Mouse (Mus musculus): ENCODE measurements at regions not wholly inside any gene's neighbourhood (a gene's known extent, or its start where the extent isn't known, plus 50 kb on each side); places are given as distances from the start of the nearest gene placed in this dataset.

GRCm38 (mm10) chr10:126815730-126816129, 85.4 kb downstream of the Atp23 start:
- no peak overlapping the region for H3K27ac ChIP-seq (ENCODE audit: insufficient read depth, low read length)
- no peaks in the 10 kb centered on the region for H3K27me3 ChIP-seq (ENCODE audit: control insufficient read depth, insufficient read depth, low read length, poor library complexity, severe bottlenecking)
- no peak overlapping the region for H3K9ac ChIP-seq (ENCODE audit: low read depth, poor library complexity, severe bottlenecking)
- H3K4me3 ChIP-seq (ENCODE audit: low read depth, low read length): no peak overlapping the region
- no peaks in the 10 kb centered on the region for H3K4me1 ChIP-seq (ENCODE audit: control insufficient read depth, insufficient read depth, low read length)
- TF ChIP-seq POLR2A (IDR thresholded peaks at IDR 0.05; ENCODE audit: insufficient read depth, low read length): no peak
- no peak for TF ChIP-seq CTCF (IDR thresholded peaks at IDR 0.05; ENCODE audit: low read depth, low read length)
- TF ChIP-seq EP300 (IDR thresholded peaks at IDR 0.05; ENCODE audit: insufficient read depth, low read depth, low read length): no peak
- H3K9me3 ChIP-seq (replicated peaks; ENCODE audit: control insufficient read depth, insufficient read depth, low read length, poor library complexity, severe bottlenecking): no peaks in the 10 kb centered on the region
- no peaks in the 10 kb centered on the region for H3K36me3 ChIP-seq (ENCODE audit: control insufficient read depth, insufficient read depth, low read length, poor library complexity, severe bottlenecking)

GRCm38 (mm10) chr10:126814968-126815367, 86.2 kb downstream of the Atp23 start:
- Histone ChIP-seq H3K4me3 (ENCODE audit: low read depth, low read length) (no peak overlapping the region), H3K9me3 (replicated peaks; ENCODE audit: control insufficient read depth, insufficient read depth, low read length, poor library complexity, severe bottlenecking) (no peaks in the 10 kb centered on the region), H3K27ac (ENCODE audit: insufficient read depth, low read length) (no peak overlapping the region), H3K9ac (ENCODE audit: low read depth, poor library complexity, severe bottlenecking) (no peak overlapping the region), H3K4me1 (ENCODE audit: control insufficient read depth, insufficient read depth, low read length) (no peaks in the 10 kb centered on the region), H3K27me3 (ENCODE audit: control insufficient read depth, insufficient read depth, low read length, poor library complexity, severe bottlenecking) (no peaks in the 10 kb centered on the region), H3K36me3 (ENCODE audit: control insufficient read depth, insufficient read depth, low read length, poor library complexity, severe bottlenecking) (no peaks in the 10 kb centered on the region)
- no peak for TF ChIP-seq EP300 (IDR thresholded peaks at IDR 0.05; ENCODE audit: insufficient read depth, low read depth, low read length)
- no peak for TF ChIP-seq POLR2A (IDR thresholded peaks at IDR 0.05; ENCODE audit: insufficient read depth, low read length)
- no peak for TF ChIP-seq CTCF (IDR thresholded peaks at IDR 0.05; ENCODE audit: low read depth, low read length)

- Histone ChIP-seq H3K27me3 (ENCODE audit: control insufficient read depth, insufficient read depth, low read length, poor library complexity, severe bottlenecking) (no peaks in the 10 kb centered on the region), H3K9ac (ENCODE audit: low read depth, poor library complexity, severe bottlenecking) (no peak overlapping the region), H3K4me1 (ENCODE audit: control insufficient read depth, insufficient read depth, low read length) (no peaks in the 10 kb centered on the region), H3K36me3 (ENCODE audit: control insufficient read depth, insufficient read depth, low read length, poor library complexity, severe bottlenecking) (no peaks in the 10 kb centered on the region), H3K27ac (ENCODE audit: insufficient read depth, low read length) (no peak overlapping the region), H3K4me3 (ENCODE audit: low read depth, low read length) (no peak overlapping the region), H3K9me3 (replicated peaks; ENCODE audit: control insufficient read depth, insufficient read depth, low read length, poor library complexity, severe bottlenecking) (no peaks in the 10 kb centered on the region)
- no peak for TF ChIP-seq POLR2A (IDR thresholded peaks at IDR 0.05; ENCODE audit: insufficient read depth, low read length)
- peak; percentile 33 for TF ChIP-seq CTCF (IDR thresholded peaks at IDR 0.05; ENCODE audit: low read depth, low read length)
These were observed 88.0 kb downstream of the Atp23 start for GRCm38 (mm10) chr10:126813051-126813593.

GRCm38 (mm10) chr10:126812243-126812755, 88.9 kb downstream of the Atp23 start:
- Histone ChIP-seq H3K27ac (ENCODE audit: insufficient read depth, low read length) (no peak overlapping the region), H3K9me3 (replicated peaks; ENCODE audit: control insufficient read depth, insufficient read depth, low read length, poor library complexity, severe bottlenecking) (no peaks in the 10 kb centered on the region), H3K27me3 (ENCODE audit: control insufficient read depth, insufficient read depth, low read length, poor library complexity, severe bottlenecking) (no peaks in the 10 kb centered on the region), H3K4me3 (ENCODE audit: low read depth, low read length) (no peak overlapping the region), H3K36me3 (ENCODE audit: control insufficient read depth, insufficient read depth, low read length, poor library complexity, severe bottlenecking) (no peaks in the 10 kb centered on the region), H3K4me1 (ENCODE audit: control insufficient read depth, insufficient read depth, low read length) (no peaks in the 10 kb centered on the region), H3K9ac (ENCODE audit: low read depth, poor library complexity, severe bottlenecking) (no peak overlapping the region)
- TF ChIP-seq EP300 (IDR thresholded peaks at IDR 0.05; ENCODE audit: insufficient read depth, low read depth, low read length) (no peak), CTCF (IDR thresholded peaks at IDR 0.05; ENCODE audit: low read depth, low read length) (no peak), POLR2A (IDR thresholded peaks at IDR 0.05; ENCODE audit: insufficient read depth, low read length) (no peak)

- Histone ChIP-seq H3K4me3 (ENCODE audit: low read depth, low read length) (no peak overlapping the region), H3K9ac (ENCODE audit: low read depth, poor library complexity, severe bottlenecking) (no peak overlapping the region), H3K27ac (ENCODE audit: insufficient read depth, low read length) (no peak overlapping the region), H3K4me1 (ENCODE audit: control insufficient read depth, insufficient read depth, low read length) (no peaks in the 10 kb centered on the region), H3K36me3 (ENCODE audit: control insufficient read depth, insufficient read depth, low read length, poor library complexity, severe bottlenecking) (no peaks in the 10 kb centered on the region), H3K27me3 (ENCODE audit: control insufficient read depth, insufficient read depth, low read length, poor library complexity, severe bottlenecking) (no peaks in the 10 kb centered on the region), H3K9me3 (replicated peaks; ENCODE audit: control insufficient read depth, insufficient read depth, low read length, poor library complexity, severe bottlenecking) (no peaks in the 10 kb centered on the region)
- peak; percentile 49 for TF ChIP-seq CTCF (IDR thresholded peaks at IDR 0.05; ENCODE audit: low read depth, low read length)
- TF ChIP-seq EP300 (IDR thresholded peaks at IDR 0.05; ENCODE audit: insufficient read depth, low read depth, low read length): no peak
These were observed 90.6 kb downstream of the Atp23 start for GRCm38 (mm10) chr10:126810346-126811095.

- Histone ChIP-seq H3K9ac (ENCODE audit: low read depth, poor library complexity, severe bottlenecking) (no peak overlapping the region), H3K4me3 (ENCODE audit: low read depth, low read length) (peak overlapping the region; percentile 13; the same call in 1 of the 2 replicates), H3K36me3 (ENCODE audit: control insufficient read depth, insufficient read depth, low read length, poor library complexity, severe bottlenecking) (no peaks in the 10 kb centered on the region), H3K27me3 (ENCODE audit: control insufficient read depth, insufficient read depth, low read length, poor library complexity, severe bottlenecking) (no peaks in the 10 kb centered on the region), H3K9me3 (replicated peaks; ENCODE audit: control insufficient read depth, insufficient read depth, low read length, poor library complexity, severe bottlenecking) (no peaks in the 10 kb centered on the region), H3K4me1 (ENCODE audit: control insufficient read depth, insufficient read depth, low read length) (no peaks in the 10 kb centered on the region), H3K27ac (ENCODE audit: insufficient read depth, low read length) (no peak overlapping the region)
- TF ChIP-seq EP300 (IDR thresholded peaks at IDR 0.05; ENCODE audit: insufficient read depth, low read depth, low read length): no peak
- no peak for TF ChIP-seq POLR2A (IDR thresholded peaks at IDR 0.05; ENCODE audit: insufficient read depth, low read length)
- peak; percentile 30 for TF ChIP-seq CTCF (IDR thresholded peaks at IDR 0.05; ENCODE audit: low read depth, low read length)
These were observed 91.6 kb downstream of the Atp23 start for GRCm38 (mm10) chr10:126809587-126809986.
